Mouse (Mus musculus) spleen, adult 2 months (tissue): ENCODE measurements around the gene Egfem1. TPM values are rescaled to one million over a fixed set of nuclear protein-coding genes. Genes with fewer than 3 reads are reported as not detected.

Experiments used
- DNase-seq, 2 experiments: peaks; one replicate each; pipeline versions ENCODE4 v3.0.0 to v3.0.0-alpha.2; 2012 to 2021; ENCODE audit warnings: low spot score in 2 of 2, low read depth in 1 of 2
- H3K27ac ChIP-seq: fragments of 200-500 bp; 2 replicates; pipeline ENCODE4 v1.5.1; 2012; ENCODE audit warnings: low read length, inconsistent platforms; ENCODE audit not compliant: insufficient read depth
- H3K27me3 ChIP-seq: fragments of 200-500 bp; 2 replicates; pipeline ENCODE4 v1.6.1; 2012; ENCODE audit warnings: mild to moderate bottlenecking, moderate library complexity, low read length, inconsistent platforms; ENCODE audit not compliant: control insufficient read depth, insufficient read depth
- H3K36me3 ChIP-seq: fragments of 200-500 bp; 2 replicates; pipeline ENCODE4 v1.6.1; 2012; ENCODE audit warnings: mild to moderate bottlenecking, low read length, inconsistent platforms; ENCODE audit not compliant: control insufficient read depth, insufficient read depth
- H3K4me1 ChIP-seq: fragments of 200-500 bp; 2 replicates; pipeline ENCODE4 v1.6.1; 2011; ENCODE audit warnings: inconsistent platforms; ENCODE audit not compliant: control insufficient read depth, insufficient read depth, insufficient read length
- H3K4me3 ChIP-seq: fragments of 200-500 bp; 2 replicates; pipeline ENCODE4 v1.5.1; 2011; ENCODE audit warnings: mild to moderate bottlenecking, inconsistent platforms; ENCODE audit not compliant: insufficient read depth, insufficient read length; ENCODE audit errors: extremely low read depth
- CTCF ChIP-seq: fragments of 200-500 bp; IDR thresholded peaks from 2 replicates; pipeline ENCODE4 v1.5.1; 2011; ENCODE audit warnings: mild to moderate bottlenecking, inconsistent platforms; ENCODE audit not compliant: insufficient read depth, insufficient read length, insufficient replicate concordance; ENCODE audit errors: extremely low read depth
- POLR2A ChIP-seq: fragments of 200-500 bp; IDR thresholded peaks from 2 replicates; pipeline ENCODE4 v1.6.1; 2011; ENCODE audit warnings: low read depth, low read length, inconsistent platforms
- WGBS: fragments of 180-500 bp; shearing (Covaris S2); methylation state at CpG from one replicate; pipeline ENCODE4 v1.1.7; 2018; 5-methylcytosine and 5-hydroxymethylcytosine counted together
- polyA plus RNA-seq: library from polyadenylated mRNA; depleted of rRNA; stranded (reverse); fragments of >200 nt; gene quantifications from 2 replicates; pipeline ENCODE4 v1.2.3, GENCODE M21; 2012

The Egfem1 gene
- polyA plus RNA-seq, 1 experiment: not detected

- TF ChIP-seq POLR2A: no peak
- no peak for TF ChIP-seq CTCF
- DNase-seq: no peak
- Histone ChIP-seq H3K4me1 (no peaks in the 10 kb centered on the region), H3K27ac (no peak overlapping the region), H3K4me3 (no peak overlapping the region), H3K27me3 (no peaks in the 10 kb centered on the region), H3K36me3 (no peaks in the 10 kb centered on the region)
- WGBS: 88% methylated on average over 4 of the region's 4 CpGs
Observed at GRCm38 (mm10) chr3:29063156-29063555, 18.7 kb upstream of the Egfem1 start.

GRCm38 (mm10) chr3:29068428-29069098 lies 13.3 kb upstream of the Egfem1 start:
- H3K4me3 ChIP-seq: no peak overlapping the region
- no peaks in the 10 kb centered on the region for H3K4me1 ChIP-seq
- no peak overlapping the region for H3K27ac ChIP-seq
- TF ChIP-seq CTCF: no peak
- no peak for TF ChIP-seq POLR2A
- H3K27me3 ChIP-seq: no peaks in the 10 kb centered on the region
- DNase-seq: no peak
- H3K36me3 ChIP-seq: no peaks in the 10 kb centered on the region
- 83% methylated on average over 6 of the region's 6 CpGs for WGBS

- TF ChIP-seq POLR2A (no peak), CTCF (no peak)
- DNase-seq: no peak
- Histone ChIP-seq H3K27ac (no peak overlapping the region), H3K27me3 (no peaks in the 10 kb centered on the region), H3K36me3 (no peaks in the 10 kb centered on the region), H3K4me1 (no peaks in the 10 kb centered on the region), H3K4me3 (no peak overlapping the region)
- 20% methylated on average over 4 of the region's 4 CpGs for WGBS
Observed at GRCm38 (mm10) chr3:29071315-29071714, 10.5 kb upstream of the Egfem1 start.

GRCm38 (mm10) chr3:29081517-29081916 lies 306 bp upstream of the Egfem1 start:
- Histone ChIP-seq H3K36me3 (no peaks in the 10 kb centered on the region), H3K4me1 (no peaks in the 10 kb centered on the region), H3K27me3 (no peaks in the 10 kb centered on the region), H3K4me3 (no peak overlapping the region), H3K27ac (no peak overlapping the region)
- 46% methylated on average over 13 of the region's 13 CpGs for WGBS
- DNase-seq: no peak
- TF ChIP-seq POLR2A: no peak
- TF ChIP-seq CTCF: no peak

GRCm38 (mm10) chr3:29082296-29082995 lies 623 bp downstream of the Egfem1 start:
- DNase-seq: no peak
- TF ChIP-seq POLR2A (no peak), CTCF (no peak)
- Histone ChIP-seq H3K27me3 (no peaks in the 10 kb centered on the region), H3K4me3 (no peak overlapping the region), H3K4me1 (no peaks in the 10 kb centered on the region), H3K36me3 (no peaks in the 10 kb centered on the region), H3K27ac (no peak overlapping the region)
- WGBS: 4% methylated on average over 51 of the region's 59 CpGs

GRCm38 (mm10) chr3:29082996-29083350 lies 1.1 kb downstream of the Egfem1 start:
- TF ChIP-seq POLR2A: no peak
- no peak for TF ChIP-seq CTCF
- H3K36me3 ChIP-seq: no peaks in the 10 kb centered on the region
- DNase-seq: no peak
- no peak overlapping the region for H3K27ac ChIP-seq
- H3K27me3 ChIP-seq: no peaks in the 10 kb centered on the region
- 11% methylated on average over 12 of the region's 12 CpGs for WGBS
- H3K4me1 ChIP-seq: no peaks in the 10 kb centered on the region
- no peak overlapping the region for H3K4me3 ChIP-seq

- TF ChIP-seq POLR2A (no peak), CTCF (no peak)
- WGBS: 10% methylated on average over 2 of the region's 2 CpGs
- Histone ChIP-seq H3K36me3 (no peaks in the 10 kb centered on the region), H3K27me3 (no peaks in the 10 kb centered on the region), H3K4me3 (no peak overlapping the region), H3K27ac (no peak overlapping the region), H3K4me1 (no peaks in the 10 kb centered on the region)
- no peak for DNase-seq
Observed at GRCm38 (mm10) chr3:29098467-29098866, 16.6 kb downstream of the Egfem1 start.
